Mouse (Mus musculus): ENCODE data around the gene Gstm4. TPM values are rescaled to one million over a fixed set of nuclear protein-coding genes. Genes with fewer than 3 reads are reported as not detected.
"Not testable (repeated sequence)": the region's sequence is repeated elsewhere in the genome, so short reads cannot be mapped to it uniquely, and the experiment has no call there.

Gstm4 gene
- total RNA-seq, 2 experiments from 2014 or later: 10.9 to 12.1 TPM

GRCm38 (mm10) chr3:108022650-108023049, 22.0 kb downstream of the Gstm4 start:
- TF ChIP-seq CTCF (IDR thresholded peaks at IDR 0.05): no peak
- DNase-seq: peak; percentile 79
- intact Hi-C loops (cut with DNase I): loop anchor here (2.0 kb wide), 1 partner anchor 22 kb away; the partner anchor contains the start of gene Gstm4
- H3K4me3 ChIP-seq: no peak overlapping the region
- H3K27ac ChIP-seq: peak overlapping the region; percentile 48; the same call in 1 of the 2 replicates

- H3K27ac ChIP-seq; H3K4me3 ChIP-seq; intact Hi-C loops (cut with DNase I); DNase-seq: not testable (repeated sequence)
Measured at GRCm38 (mm10) chr3:108020351-108021022, 24.2 kb downstream of the Gstm4 start.

GRCm38 (mm10) chr3:108019226-108019625, 25.5 kb downstream of the Gstm4 start:
- intact Hi-C loops (cut with DNase I): loop anchor here (2.0 to 5.0 kb wide), 2 partner anchors 42 to 82 kb away; no protein-coding TSS in a partner anchor
- not testable (repeated sequence) for H3K4me3 ChIP-seq, DNase-seq
- H3K27ac ChIP-seq: peak overlapping the region; percentile 98; the same call in 1 of the 2 replicates

GRCm38 (mm10) chr3:108018190-108018820, 26.4 kb downstream of the Gstm4 start:
- Histone ChIP-seq H3K27ac (peak overlapping the region; percentile 98), H3K4me3 (peak overlapping the region; percentile 82)
- no peak for TF ChIP-seq CTCF (IDR thresholded peaks at IDR 0.05)
- peak; percentile 34 for DNase-seq
- intact Hi-C loops (cut with DNase I): loop anchor here (1.0 to 5.0 kb wide), 3 partner anchors 42 to 81 kb away; no protein-coding TSS in a partner anchor

- TF ChIP-seq CTCF (IDR thresholded peaks at IDR 0.05): peak; percentile 93
- Histone ChIP-seq H3K4me3 (peak within 1 kb of the TSS; percentile 82), H3K27ac (peak within 1 kb of the TSS; percentile 98)
- DNase-seq: peak; percentile 98
- intact Hi-C loops (cut with DNase I): loop anchor here (1.0 to 5.0 kb wide), 3 partner anchors 43 to 80 kb away; no protein-coding TSS in a partner anchor
Measured at GRCm38 (mm10) chr3:108017473-108018189, 27.1 kb downstream of the Gstm4 start, which contains the start of gene Gstm1. Gstm1 (minus strand) TSS chr3:108017973.

GRCm38 (mm10) chr3:108016468-108016867, 28.2 kb downstream of the Gstm4 start:
- not testable (repeated sequence) for DNase-seq
- Histone ChIP-seq H3K4me3 (peak overlapping the region; percentile 82), H3K27ac (peak overlapping the region; percentile 98)
- intact Hi-C loops (cut with DNase I): loop anchor here (5.0 kb wide), 1 partner anchor 79 kb away; no protein-coding TSS in a partner anchor

- DNase-seq: no peak
- H3K27ac ChIP-seq: peak overlapping the region; percentile 98
- intact Hi-C loops (cut with DNase I): loop anchor here (5.0 kb wide), 1 partner anchor 78 kb away; no protein-coding TSS in a partner anchor
- TF ChIP-seq CTCF (IDR thresholded peaks at IDR 0.05): no peak
- peak overlapping the region; percentile 82 for H3K4me3 ChIP-seq
Measured at GRCm38 (mm10) chr3:108014974-108015346, 29.7 kb downstream of the Gstm4 start.

GRCm38 (mm10) chr3:108014098-108014973, 30.4 kb downstream of the Gstm4 start:
- intact Hi-C loops (cut with DNase I): no loop called here
- DNase-seq: no peak
- TF ChIP-seq CTCF (IDR thresholded peaks at IDR 0.05): no peak
- Histone ChIP-seq H3K27ac (peak overlapping the region; percentile 98), H3K4me3 (peak overlapping the region; percentile 82)

- intact Hi-C loops (cut with DNase I): no loop called here
- Histone ChIP-seq H3K4me3 (peak overlapping the region; percentile 82), H3K27ac (peak overlapping the region; percentile 98)
- DNase-seq: peak; percentile 70
- no peak for TF ChIP-seq CTCF (IDR thresholded peaks at IDR 0.05)
Measured at GRCm38 (mm10) chr3:108013331-108013871, 31.3 kb downstream of the Gstm4 start.

- H3K27ac ChIP-seq: no peak overlapping the region
- intact Hi-C loops (cut with DNase I): no loop called here
- no peak for TF ChIP-seq CTCF (IDR thresholded peaks at IDR 0.05)
- H3K4me3 ChIP-seq: no peak overlapping the region
- DNase-seq: no peak
Measured at GRCm38 (mm10) chr3:108011558-108011957, 33.1 kb downstream of the Gstm4 start.

GRCm38 (mm10) chr3:108010286-108010685, 34.4 kb downstream of the Gstm4 start:
- no peak overlapping the region for H3K27ac ChIP-seq
- H3K4me3 ChIP-seq: no peak overlapping the region
- intact Hi-C loops (cut with DNase I): no loop called here
- DNase-seq: no peak
- TF ChIP-seq CTCF (IDR thresholded peaks at IDR 0.05): no peak

Measured in gastrocnemius, adult 2 months (tissue).